Comparison of ENCODE assay signal across 7 mouse cellular contexts in the genomic region with DNA sequence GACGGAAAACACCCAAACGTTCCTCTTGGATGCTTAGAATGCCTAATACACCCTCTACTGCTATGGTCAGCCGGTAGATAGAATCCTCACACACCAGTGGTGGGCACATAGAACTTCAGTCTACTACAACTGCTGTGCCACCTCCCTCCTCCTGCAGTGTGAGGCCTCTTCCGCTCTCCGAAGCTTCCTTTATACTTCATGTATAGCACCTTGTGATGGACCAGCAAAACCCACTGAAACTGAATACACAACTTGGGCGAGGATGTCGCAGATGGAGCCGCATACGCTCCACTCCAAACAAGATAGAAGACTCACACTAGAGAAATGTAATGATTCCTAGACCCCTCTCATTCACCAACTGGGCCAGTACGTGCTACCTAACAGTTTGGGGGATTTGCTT. TPM values are rescaled to one million over a fixed set of nuclear protein-coding genes. Genes with fewer than 3 reads are reported as not detected.
A peak's percentile ranks its signal among the peaks of the same experiment; 100 is the strongest.
DNase-seq lines count a peak whose midpoint lies in the region; ATAC-seq lines count a peak whose summit lies in the region.

No protein-coding gene starts in this region.

- H3K4me3 ChIP-seq in embryonic facial prominence, embryonic 10.5 days, result peak overlapping the region; percentile 94
- peak overlapping the region; percentile 87 for H3K4me3 ChIP-seq in hindbrain, embryonic 13.5 days

- H3K9me3 ChIP-seq in embryonic facial prominence, embryonic 10.5 days, result no peaks in the 10 kb centered on the region
- no peaks in the 10 kb centered on the region for H3K9me3 ChIP-seq in hindbrain, embryonic 13.5 days

- H3K27me3 ChIP-seq in embryonic facial prominence, embryonic 10.5 days (replicated peaks; ENCODE audit: low read depth, poor library complexity, severe bottlenecking), result no peaks in the 10 kb centered on the region
- H3K27me3 ChIP-seq in hindbrain, embryonic 13.5 days, result no peaks in the 10 kb centered on the region

- peak overlapping the region; percentile 66 for H3K4me2 ChIP-seq in hindbrain, embryonic 13.5 days

- H3K4me1 ChIP-seq in embryonic facial prominence, embryonic 10.5 days, result peaks cover 22% of the 10 kb centered on the region
- H3K4me1 ChIP-seq in hindbrain, embryonic 13.5 days (replicated peaks), result peaks cover 11% of the 10 kb centered on the region

- ATAC-seq in hindbrain, embryonic 13.5 days (ENCODE audit: low FRiP score), result no peak
- ATAC-seq in erythroid progenitor cell, adult 5-6 weeks (replicated peaks; ENCODE audit: low FRiP score, poor library complexity, severe bottlenecking), result no peak

- 65% methylated on average over 10 of the region's 10 CpGs for WGBS in embryonic facial prominence, embryonic 10.5 days
- WGBS in hindbrain, embryonic 13.5 days, result 55% methylated on average over 10 of the region's 10 CpGs

- peak; percentile 14 for DNase-seq in 3134 (ENCODE audit: extremely low read depth, insufficient read length, low spot score)
- peak; percentile 69 for DNase-seq in CD4-positive, CD25-positive, alpha-beta regulatory T cell, adult 2 months (ENCODE audit: low read depth, low spot score)
- DNase-seq in embryonic facial prominence, embryonic 10.5 days (ENCODE audit: low spot score), result peak; percentile 24
- DNase-seq in lung, postnatal 25 days (ENCODE audit: low spot score), result peak; percentile 16
- peak; percentile 18 to 27 for DNase-seq in spleen, postnatal 10 days (ENCODE audit: low spot score in 2 of 2)

- no peak overlapping the region for H3K9ac ChIP-seq in hindbrain, embryonic 13.5 days

- H3K27ac ChIP-seq in embryonic facial prominence, embryonic 10.5 days (replicated peaks), result peak overlapping the region; percentile 98; the same call in 1 of the 2 replicates
- no peak overlapping the region for H3K27ac ChIP-seq in hindbrain, embryonic 13.5 days

- peaks cover 25% of the 10 kb centered on the region for H3K36me3 ChIP-seq in embryonic facial prominence, embryonic 10.5 days (replicated peaks)
- peaks cover 7% of the 10 kb centered on the region; the same call in 1 of the 2 replicates for H3K36me3 ChIP-seq in hindbrain, embryonic 13.5 days

RNA-seq across cellular contexts. Expression of a gene that starts 1.8 kb away (rescaled TPM):
- polyA plus RNA-seq in embryonic facial prominence, embryonic 10.5 days (2016; fragmentation: Nextera tagmentation; extraction: Ambion mirVana), result 31.0 and 36.6 TPM in 2 replicates
- polyA plus RNA-seq in hindbrain, embryonic 13.5 days (2015; fragmentation: Nextera tagmentation; extraction: Ambion mirVana), result 22.4 and 26.1 TPM in 2 replicates
- 41.8 and 54.5 TPM in 2 replicates for total RNA-seq in erythroid progenitor cell, adult 5-6 weeks (2015; ENCODE audit: low replicate concordance)
- total RNA-seq in erythroid progenitor cell, adult 5-6 weeks (2017; ENCODE audit: low replicate concordance), result 17.6 and 31.6 TPM in 2 replicates

Comparison
In these comparisons a context has a peak if more than half of its experiments do, and no peak if none do; other contexts are left out.
1. DNase-seq: peak in every context shown above with its lines; median percentile 69 in CD4-positive, CD25-positive, alpha-beta regulatory T cell, adult 2 months; 24 in embryonic facial prominence, embryonic 10.5 days; 22 in spleen, postnatal 10 days; 16 in lung, postnatal 25 days; 14 in 3134.